Mouse (Mus musculus): ENCODE results near the gene Gys1. TPM values are rescaled to one million over a fixed set of nuclear protein-coding genes. Genes with fewer than 3 reads are reported as not detected.
A peak's percentile ranks its signal among the peaks of the same experiment; 100 is the strongest.
"Not testable (repeated sequence)": the region's sequence is repeated elsewhere in the genome, so short reads cannot be mapped to it uniquely, and the experiment has no call there.

Gene Gys1
- polyA plus RNA-seq, 1 experiment from 2014 or later: 22.7 TPM

- ATAC-seq (replicated peaks): peak; percentile 53
- Histone ChIP-seq H3K9me3 (no peaks in the 10 kb centered on the region), H3K27ac (peak overlapping the region; percentile 25; the same call in 1 of the 2 replicates), H3K27me3 (replicated peaks) (no peaks in the 10 kb centered on the region), H3K4me2 (no peak overlapping the region), H3K4me1 (peaks cover 3% of the 10 kb centered on the region; the same call in 1 of the 2 replicates), H3K4me3 (no peak overlapping the region), H3K9ac (no peak overlapping the region), H3K36me3 (replicated peaks) (peaks cover 10% of the 10 kb centered on the region)
- WGBS: 54% methylated on average over 23 of the region's 23 CpGs
Observed at GRCm38 (mm10) chr7:45451344-45451982, 16.8 kb downstream of the Gys1 start.

- H3K4me3 ChIP-seq: no peak overlapping the region
- no peak overlapping the region for H3K27ac ChIP-seq
- H3K4me1 ChIP-seq: peaks cover 24% of the 10 kb centered on the region
- 90% methylated on average over 15 of the region's 15 CpGs for WGBS
- H3K9me3 ChIP-seq: no peaks in the 10 kb centered on the region
- H3K4me2 ChIP-seq: no peak overlapping the region
- H3K9ac ChIP-seq: no peak overlapping the region
- H3K27me3 ChIP-seq (replicated peaks): no peaks in the 10 kb centered on the region
- ATAC-seq (replicated peaks): no peak
- H3K36me3 ChIP-seq (replicated peaks): peaks cover 10% of the 10 kb centered on the region
Observed at GRCm38 (mm10) chr7:45454971-45455370, 20.3 kb downstream of the Gys1 start.

GRCm38 (mm10) chr7:45455932-45456696 lies 21.5 kb downstream of the Gys1 start:
- no peaks in the 10 kb centered on the region for H3K9me3 ChIP-seq
- H3K36me3 ChIP-seq (replicated peaks): peaks cover 10% of the 10 kb centered on the region
- H3K27ac ChIP-seq: no peak overlapping the region
- H3K4me1 ChIP-seq: peaks cover 35% of the 10 kb centered on the region
- no peak overlapping the region for H3K4me3 ChIP-seq
- ATAC-seq (replicated peaks): no peak
- WGBS: 77% methylated on average over 13 of the region's 13 CpGs
- H3K4me2 ChIP-seq: no peak overlapping the region
- H3K27me3 ChIP-seq (replicated peaks): no peaks in the 10 kb centered on the region
- H3K9ac ChIP-seq: no peak overlapping the region

GRCm38 (mm10) chr7:45456721-45457203 lies 22.1 kb downstream of the Gys1 start:
- Histone ChIP-seq H3K4me2 (peak overlapping the region; percentile 70; the same call in 1 of the 2 replicates), H3K9me3 (no peaks in the 10 kb centered on the region), H3K27ac (0 out of 2 replicates have a peak overlapping the region, but pooled peaks have one; percentile 14), H3K9ac (no peak overlapping the region), H3K36me3 (replicated peaks) (peaks cover 10% of the 10 kb centered on the region), H3K4me3 (peak overlapping the region; percentile 83), H3K4me1 (peaks cover 35% of the 10 kb centered on the region), H3K27me3 (replicated peaks) (no peaks in the 10 kb centered on the region)
- 53% methylated on average over 9 of the region's 9 CpGs for WGBS
- ATAC-seq (replicated peaks): no peak

GRCm38 (mm10) chr7:45457204-45458060 lies 22.8 kb downstream of the Gys1 start:
- H3K4me2 ChIP-seq: peak overlapping the region; percentile 70
- H3K4me3 ChIP-seq: peak overlapping the region; percentile 83
- H3K36me3 ChIP-seq (replicated peaks): peaks cover 10% of the 10 kb centered on the region
- H3K27me3 ChIP-seq (replicated peaks): no peaks in the 10 kb centered on the region
- H3K4me1 ChIP-seq: peaks cover 35% of the 10 kb centered on the region
- peak overlapping the region; percentile 79; the same call in 1 of the 2 replicates for H3K9ac ChIP-seq
- peak overlapping the region; percentile 91; the same call in 1 of the 2 replicates for H3K27ac ChIP-seq
- whole genome bisulfite sequencing: 66% methylated on average over 10 of the region's 10 CpGs
- ATAC-seq (replicated peaks): no peak
- no peaks in the 10 kb centered on the region for H3K9me3 ChIP-seq

- Histone ChIP-seq H3K4me3 (peak overlapping the region; percentile 83), H3K4me2 (peak overlapping the region; percentile 70), H3K27me3 (replicated peaks) (no peaks in the 10 kb centered on the region), H3K9ac (peak overlapping the region; percentile 79), H3K9me3 (no peaks in the 10 kb centered on the region), H3K27ac (peak overlapping the region; percentile 91), H3K36me3 (replicated peaks) (peaks cover 14% of the 10 kb centered on the region), H3K4me1 (peaks cover 35% of the 10 kb centered on the region)
- ATAC-seq (replicated peaks): peak; percentile 79
- 1% methylated on average over 43 of the region's 43 CpGs for WGBS
Observed at GRCm38 (mm10) chr7:45458748-45459563, 24.3 kb downstream of the Gys1 start.

GRCm38 (mm10) chr7:45459564-45460140 lies 25.0 kb downstream of the Gys1 start, which contains the start of gene Ftl1:
Gene Ftl1 (minus strand): TSS chr7:45459884.
- Histone ChIP-seq H3K4me2 (peak within 1 kb of the TSS; percentile 70), H3K4me1 (peaks cover 37% of the 10 kb centered on the region), H3K9ac (peak within 1 kb of the TSS; percentile 79), H3K4me3 (peak within 1 kb of the TSS; percentile 83), H3K27ac (peak within 1 kb of the TSS; percentile 91), H3K36me3 (replicated peaks) (peaks cover 16% of the 10 kb centered on the region)
- H3K9me3 ChIP-seq; H3K27me3 ChIP-seq (replicated peaks): not testable (repeated sequence)
- peak; percentile 97 for ATAC-seq (replicated peaks)
- 0% methylated on average over 32 of the region's 37 CpGs for WGBS

- no peak for ATAC-seq (replicated peaks)
- WGBS: 77% methylated on average over 7 of the region's 7 CpGs
Observed at GRCm38 (mm10) chr7:45460377-45460776, 25.7 kb downstream of the Gys1 start.

GRCm38 (mm10) chr7:45460860-45461314 lies 26.2 kb downstream of the Gys1 start:
- Histone ChIP-seq H3K36me3 (replicated peaks) (peaks cover 15% of the 10 kb centered on the region), H3K4me2 (peak overlapping the region; percentile 57; the same call in 1 of the 2 replicates), H3K27ac (peak overlapping the region; percentile 91), H3K9me3 (no peaks in the 10 kb centered on the region), H3K4me1 (peaks cover 49% of the 10 kb centered on the region), H3K4me3 (no peak overlapping the region), H3K27me3 (replicated peaks) (no peaks in the 10 kb centered on the region), H3K9ac (no peak overlapping the region)
- ATAC-seq (replicated peaks): no peak
- 44% methylated on average over 13 of the region's 13 CpGs for WGBS

More at GRCm38 (mm10) chr7:45460377-45460776, 25.7 kb downstream of the Gys1 start:
- peaks cover 44% of the 10 kb centered on the region for H3K4me1 ChIP-seq
- H3K4me2 ChIP-seq: peak overlapping the region; percentile 57
- peak overlapping the region; percentile 83 for H3K4me3 ChIP-seq
- H3K27ac ChIP-seq: peak overlapping the region; percentile 91
- H3K36me3 ChIP-seq (replicated peaks): peaks cover 15% of the 10 kb centered on the region
- no peaks in the 10 kb centered on the region for H3K27me3 ChIP-seq (replicated peaks)
- H3K9me3 ChIP-seq: no peaks in the 10 kb centered on the region
- H3K9ac ChIP-seq: peak overlapping the region; percentile 45; the same call in 1 of the 2 replicates

- no peak overlapping the region for H3K4me3 ChIP-seq
- H3K4me2 ChIP-seq: no peak overlapping the region
- H3K36me3 ChIP-seq (replicated peaks): peaks cover 15% of the 10 kb centered on the region
- 58% methylated on average over 5 of the region's 5 CpGs for WGBS
- H3K9me3 ChIP-seq: no peaks in the 10 kb centered on the region
- H3K9ac ChIP-seq: no peak overlapping the region
- peak overlapping the region; percentile 91; the same call in 1 of the 2 replicates for H3K27ac ChIP-seq
- H3K4me1 ChIP-seq: peaks cover 50% of the 10 kb centered on the region
- ATAC-seq (replicated peaks): no peak
- H3K27me3 ChIP-seq (replicated peaks): no peaks in the 10 kb centered on the region
Observed at GRCm38 (mm10) chr7:45461326-45461725, 26.7 kb downstream of the Gys1 start.

- Histone ChIP-seq H3K4me1 (peaks cover 46% of the 10 kb centered on the region), H3K9ac (no peak overlapping the region)
Observed at GRCm38 (mm10) chr7:45461781-45462180, 27.1 kb downstream of the Gys1 start.

More at GRCm38 (mm10) chr7:45461781-45462180, 27.1 kb downstream of the Gys1 start:
- Histone ChIP-seq H3K27ac (no peak overlapping the region), H3K4me3 (no peak overlapping the region), H3K9me3 (no peaks in the 10 kb centered on the region), H3K27me3 (replicated peaks) (no peaks in the 10 kb centered on the region), H3K36me3 (replicated peaks) (peaks cover 15% of the 10 kb centered on the region), H3K4me2 (no peak overlapping the region)
- WGBS: 94% methylated on average over 4 of the region's 4 CpGs
- no peak for ATAC-seq (replicated peaks)
